Mouse (Mus musculus) liver, adult 2 months (tissue): ENCODE results near the gene 2310039H08Rik.

Experiments
- CTCF ChIP-seq: fragments of 200-500 bp; IDR thresholded peaks from 2 replicates; pipeline ENCODE4 v1.5.1; 2011; ENCODE audit warnings: low read depth, low read length, control low read depth
- POLR2A ChIP-seq: fragments of 200-500 bp; IDR thresholded peaks from 2 replicates; pipeline ENCODE4 v1.6.1; 2011; ENCODE audit warnings: low read length, control low read depth; ENCODE audit not compliant: insufficient read depth; ENCODE audit errors: extremely low read depth

GRCm38 (mm10) chr17:46747234-46747633 lies 25.2 kb upstream of the 2310039H08Rik start:
- TF ChIP-seq POLR2A (no peak), CTCF (no peak)
